In genomic region chr17:31828118-31828517, GRCm38 (mm10) we compare ENCODE assay signal across 9 mouse cellular contexts. TPM values are rescaled to one million over a fixed set of nuclear protein-coding genes. Genes with fewer than 3 reads are reported as not detected.
A peak's percentile ranks its signal among the peaks of the same experiment; 100 is the strongest.
DNase-seq lines count a peak whose midpoint lies in the region; ATAC-seq lines count a peak whose summit lies in the region.
"Had no signal": no experiment of that assay in that cellular context is flagged by ENCODE, and none has a peak within 500 bp of the region (broad histone marks: within the 10 kb centered on the region; RNA-seq: fewer than 3 reads in every experiment).

No protein-coding gene starts in this region.

- 0 out of 2 replicates have a peak, but pooled peaks cover 5% of the 10 kb centered on the region for H3K4me1 ChIP-seq in midbrain, embryonic 10.5 days
- H3K4me1 ChIP-seq in midbrain, embryonic 11.5 days (ENCODE audit: control insufficient read depth, insufficient read depth, low read length): no peaks in the 10 kb centered on the region
- H3K4me1 ChIP-seq in stomach, embryonic 14.5 days (ENCODE audit: control insufficient read depth, insufficient read depth, low read length): peaks cover 22% of the 10 kb centered on the region

- H3K36me3 ChIP-seq in midbrain, embryonic 10.5 days: no peaks in the 10 kb centered on the region
- no peaks in the 10 kb centered on the region for H3K36me3 ChIP-seq in midbrain, embryonic 11.5 days (ENCODE audit: control insufficient read depth, insufficient read depth, low read length)
- no peaks in the 10 kb centered on the region for H3K36me3 ChIP-seq in stomach, embryonic 14.5 days (ENCODE audit: control insufficient read depth, insufficient read depth, low read length)

- peak; percentile 46 for DNase-seq in adrenal gland, postnatal 10 days
- no peak for DNase-seq in adrenal gland, adult 18-20 months (ENCODE audit: low spot score in 2 of 2)
- no peak for DNase-seq in midbrain, embryonic 10.5 days (ENCODE audit: low spot score)
- DNase-seq in midbrain, embryonic 11.5 days (ENCODE audit: low spot score, missing footprints): no peak
- peak; percentile 40 for DNase-seq in kidney, adult 18-20 months
- no peak for DNase-seq in thymus, postnatal 10 days (ENCODE audit: low spot score in 2 of 2)
- DNase-seq in gastrocnemius, postnatal 36 days: no peak

- no peaks in the 10 kb centered on the region for H3K27me3 ChIP-seq in midbrain, embryonic 10.5 days (ENCODE audit: low read depth, poor library complexity, severe bottlenecking)
- no peaks in the 10 kb centered on the region for H3K27me3 ChIP-seq in midbrain, embryonic 11.5 days (ENCODE audit: control insufficient read depth, insufficient read depth, low read length)
- no peaks in the 10 kb centered on the region for H3K27me3 ChIP-seq in stomach, embryonic 14.5 days (ENCODE audit: control insufficient read depth, insufficient read depth, low read length)
- H3K27me3 ChIP-seq: Patski had no signal

- 65% methylated on average over 5 of the region's 5 CpGs for WGBS in midbrain, embryonic 10.5 days
- 70% methylated on average over 5 of the region's 5 CpGs for WGBS in midbrain, embryonic 11.5 days
- WGBS in stomach, embryonic 14.5 days: 70% methylated on average over 5 of the region's 5 CpGs

- no peak overlapping the region for H3K4me2 ChIP-seq in midbrain, embryonic 11.5 days
- H3K4me2 ChIP-seq in stomach, embryonic 14.5 days (replicated peaks; ENCODE audit: low read depth, low read length): no peak overlapping the region

- H3K27ac ChIP-seq in midbrain, embryonic 10.5 days (replicated peaks): peak overlapping the region; percentile 38; the same call in 1 of the 2 replicates
- H3K27ac ChIP-seq in midbrain, embryonic 11.5 days (ENCODE audit: low read depth, low read length): no peak overlapping the region
- peak overlapping the region; percentile 87; the same call in 1 of the 2 replicates for H3K27ac ChIP-seq in stomach, embryonic 14.5 days (ENCODE audit: low read length)

- H3K9ac ChIP-seq in midbrain, embryonic 11.5 days (ENCODE audit: low read length): no peak overlapping the region
- H3K9ac ChIP-seq in stomach, embryonic 14.5 days (replicated peaks; ENCODE audit: low read depth, low read length): no peak overlapping the region

- H3K9me3 ChIP-seq in midbrain, embryonic 10.5 days (replicated peaks): no peaks in the 10 kb centered on the region
- no peaks in the 10 kb centered on the region for H3K9me3 ChIP-seq in midbrain, embryonic 11.5 days (ENCODE audit: control insufficient read depth, low read length)
- no peaks in the 10 kb centered on the region for H3K9me3 ChIP-seq in stomach, embryonic 14.5 days (ENCODE audit: control insufficient read depth, low read depth, low read length)

- no peak for ATAC-seq in midbrain, embryonic 11.5 days (ENCODE audit: low FRiP score)
- ATAC-seq in stomach, embryonic 14.5 days (ENCODE audit: insufficient number of reproducible peaks, insufficient read depth, low FRiP score, low read depth): no peak
- ATAC-seq: Patski had no signal

- H3K4me3 ChIP-seq in midbrain, embryonic 10.5 days: no peak overlapping the region
- no peak overlapping the region for H3K4me3 ChIP-seq in midbrain, embryonic 11.5 days (ENCODE audit: low read depth, low read length)
- H3K4me3 ChIP-seq in stomach, embryonic 14.5 days (ENCODE audit: low read depth, low read length): no peak overlapping the region

- intact Hi-C loops in gastrocnemius, postnatal 36 days (cut with DNase I): no loop called here

RNA-seq across cellular contexts. Expression of gene Sik1, which starts 27.5 kb away (rescaled TPM):
- 100 to 1,000 TPM in 1 of 2 experiments, 10 to 100 TPM in 1; 25.4 to 112 TPM for total RNA-seq in adrenal gland, postnatal 10 days (2021)
- 10 to 100 TPM; 41.3 to 81.9 TPM for total RNA-seq in adrenal gland, adult 18-20 months (2021)
- 9.2 TPM in 2 replicates for polyA plus RNA-seq in midbrain, embryonic 10.5 days (2016; fragmentation: Nextera tagmentation; extraction: Ambion mirVana)
- polyA plus RNA-seq in midbrain, embryonic 11.5 days (2014; fragmentation: Nextera tagmentation; extraction: Ambion mirVana): 8.9 and 14.0 TPM in 2 replicates
- polyA plus RNA-seq in stomach, embryonic 14.5 days (2014; fragmentation: Nextera tagmentation; extraction: Ambion mirVana): 19.7 and 20.8 TPM in 2 replicates
- 10 to 100 TPM; 17.0 to 27.2 TPM for total RNA-seq in gastrocnemius, postnatal 36 days (2021)

Comparison
In these comparisons a context has a peak if more than half of its experiments do, and no peak if none do; other contexts are left out.
1. DNase-seq: peak in adrenal gland, postnatal 10 days (single experiment) and kidney, adult 18-20 months (single experiment); none in adrenal gland, adult 18-20 months (0 of 2), midbrain, embryonic 10.5 days (single experiment), midbrain, embryonic 11.5 days (single experiment), thymus, postnatal 10 days (0 of 2) and gastrocnemius, postnatal 36 days (0 of 2).